Mouse (Mus musculus): ENCODE data around the gene Btg1-ps2. TPM values are rescaled to one million over a fixed set of nuclear protein-coding genes. Genes with fewer than 3 reads are reported as not detected.
A peak's percentile ranks its signal among the peaks of the same experiment; 100 is the strongest.
"Not testable (repeated sequence)": the region's sequence is repeated elsewhere in the genome, so short reads cannot be mapped to it uniquely, and the experiment has no call there.

Gene Btg1-ps2
- polyA plus RNA-seq (2021) = not detected

DNA sequence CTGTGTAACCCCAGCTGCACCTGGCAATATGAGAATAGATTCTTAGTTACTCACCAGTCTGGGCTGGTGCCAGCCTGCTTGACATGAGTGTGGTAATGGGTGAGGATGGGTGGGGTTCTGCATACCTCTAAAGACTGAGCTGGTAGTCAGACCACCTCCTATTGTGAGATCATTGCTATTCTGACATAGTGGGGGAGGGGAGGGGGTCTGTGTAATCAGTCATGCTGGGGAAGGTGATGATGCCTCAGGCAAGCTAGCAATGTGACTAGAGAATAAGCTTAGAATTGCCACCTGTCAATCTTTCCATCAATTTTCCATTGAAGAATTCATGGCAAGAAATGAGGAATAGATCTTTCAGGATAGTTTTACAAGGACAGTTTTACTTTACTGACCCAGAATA lies at the start of gene Btg1-ps2:
Btg1-ps2 (minus strand) TSS at position 101 of the 400 bp plus-strand sequence.
- POLR2A ChIA-PET; DNase-seq (ENCODE audit: low read depth, low spot score); in situ Hi-C loops (cut with MboI; ENCODE audit: low pct_unique_long_range_greater_than_20kb); ATAC-seq; CTCF ChIA-PET; H3K27me3 ChIP-seq: not testable (repeated sequence)

DNA sequence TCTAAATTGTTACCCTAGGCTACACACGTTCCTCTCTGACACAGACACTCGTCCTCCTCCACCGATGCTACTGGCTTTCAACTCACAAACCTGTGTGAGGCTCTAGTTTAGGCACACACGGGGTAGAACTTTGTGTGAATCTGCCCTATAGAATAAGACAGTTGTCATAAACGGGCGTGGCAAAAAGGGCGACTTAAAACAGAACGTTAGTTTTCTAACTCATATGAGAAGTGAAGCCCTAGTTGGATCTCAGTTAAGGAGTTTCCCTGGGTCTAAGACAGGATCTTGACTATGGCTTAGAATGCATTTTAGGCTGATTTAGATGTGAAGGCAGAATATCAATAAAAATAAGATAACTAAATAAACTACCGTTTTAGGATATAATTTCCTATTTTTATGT lies 42.1 kb upstream of the Btg1-ps2 start, which contains the start of gene Rhox11:
Rhox11 (minus strand) TSS at position 101 of the 400 bp plus-strand sequence.
- ATAC-seq (no peak), DNase-seq (ENCODE audit: low read depth, low spot score) (no peak)
- ChIA-PET CTCF (no interaction called here), POLR2A (no interaction called here)
- in situ Hi-C loops (cut with MboI; ENCODE audit: low pct_unique_long_range_greater_than_20kb) = no loop called here
- peaks cover 53% of the 10 kb centered on the region for H3K27me3 ChIP-seq
- TF ChIP-seq CTCF (IDR thresholded peaks at IDR 0.05) = no peak

DNA sequence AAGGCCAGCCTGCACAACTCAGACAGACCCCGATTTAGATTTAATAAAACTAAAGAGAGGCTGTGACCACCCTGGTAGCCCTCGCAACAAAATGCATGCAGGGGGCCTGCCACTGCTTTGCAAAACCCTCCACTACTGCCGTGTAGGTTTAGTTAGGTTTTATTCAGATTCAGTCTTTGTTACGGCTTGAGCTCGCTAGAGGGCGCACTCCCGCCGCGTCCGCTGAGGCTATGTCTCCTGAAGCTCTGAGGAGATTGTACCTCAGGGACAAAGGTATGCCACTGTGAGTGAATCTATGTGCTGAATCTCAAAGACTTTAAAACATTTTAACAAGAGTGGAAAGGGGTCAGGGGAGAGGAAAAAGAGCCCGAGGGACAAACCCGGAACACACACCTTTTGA lies 41.3 kb upstream of the Btg1-ps2 start:
- peak; percentile 65 for ATAC-seq
- DNase-seq (ENCODE audit: low read depth, low spot score) = no peak
- TF ChIP-seq CTCF (IDR thresholded peaks at IDR 0.05) = peak; percentile 81
- ChIA-PET CTCF (interaction anchor here (1.7 kb wide), 1 partner anchor 16 kb away, joined by 3 read pairs; no protein-coding TSS in a partner anchor), POLR2A (no interaction called here)
- peaks cover 54% of the 10 kb centered on the region for H3K27me3 ChIP-seq
- in situ Hi-C loops (cut with MboI; ENCODE audit: low pct_unique_long_range_greater_than_20kb) = no loop called here

DNA sequence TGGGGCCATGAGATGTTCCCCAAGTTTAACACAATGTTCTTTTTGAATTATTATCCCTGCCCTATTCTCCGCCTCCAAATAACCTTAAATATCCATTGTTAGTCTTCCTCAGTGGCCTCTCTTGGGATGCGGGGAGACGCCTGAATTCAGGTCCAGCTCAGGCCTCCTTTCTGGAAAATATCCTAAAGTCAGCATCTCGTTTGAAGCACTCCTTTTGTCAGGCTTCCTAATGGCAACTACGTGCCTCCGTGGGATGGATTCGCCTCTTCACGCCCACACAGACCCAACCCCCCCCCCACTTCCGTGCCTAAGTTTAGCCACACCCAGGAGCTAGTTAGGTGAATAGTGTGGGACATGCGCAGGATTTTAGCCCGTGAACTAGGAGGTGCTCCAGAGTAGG lies 23.3 kb upstream of the Btg1-ps2 start, which contains the start of gene Rhox10:
Rhox10 (plus strand) TSS at position 301 of the 400 bp plus-strand sequence.
- no peak for DNase-seq (ENCODE audit: low read depth, low spot score)
- no peak for ATAC-seq
- in situ Hi-C loops (cut with MboI; ENCODE audit: low pct_unique_long_range_greater_than_20kb) = no loop called here
- CTCF ChIA-PET = no interaction called here
- POLR2A ChIA-PET = no interaction called here
- TF ChIP-seq CTCF (IDR thresholded peaks at IDR 0.05) = no peak
- H3K27me3 ChIP-seq = peaks cover 9% of the 10 kb centered on the region

DNA sequence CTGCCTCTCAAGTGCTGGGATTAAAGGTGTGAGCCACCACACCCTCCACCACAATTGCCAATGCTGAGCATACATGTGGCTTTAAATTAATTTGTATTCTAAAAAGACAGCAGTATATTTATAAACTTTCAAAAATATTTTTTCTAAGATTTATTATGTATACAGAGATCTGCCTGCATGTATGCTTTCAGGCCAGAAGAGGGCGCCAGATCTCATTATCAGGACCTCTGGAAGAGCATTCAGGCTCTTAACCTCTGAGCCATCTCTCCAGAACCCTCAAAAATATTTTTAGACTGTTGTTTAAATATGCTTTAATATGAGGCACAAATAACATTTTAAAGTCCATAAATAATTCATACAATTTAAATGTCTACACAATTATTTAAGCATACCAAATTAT lies 18.6 kb upstream of the Btg1-ps2 start:
- TF ChIP-seq CTCF (IDR thresholded peaks at IDR 0.05) = peak; percentile 82
- no peak for DNase-seq (ENCODE audit: low read depth, low spot score)
- ChIA-PET CTCF (no interaction called here), POLR2A (no interaction called here)
- in situ Hi-C loops (cut with MboI; ENCODE audit: low pct_unique_long_range_greater_than_20kb) = no loop called here
- no peak for ATAC-seq
- peaks cover 21% of the 10 kb centered on the region for H3K27me3 ChIP-seq

DNA sequence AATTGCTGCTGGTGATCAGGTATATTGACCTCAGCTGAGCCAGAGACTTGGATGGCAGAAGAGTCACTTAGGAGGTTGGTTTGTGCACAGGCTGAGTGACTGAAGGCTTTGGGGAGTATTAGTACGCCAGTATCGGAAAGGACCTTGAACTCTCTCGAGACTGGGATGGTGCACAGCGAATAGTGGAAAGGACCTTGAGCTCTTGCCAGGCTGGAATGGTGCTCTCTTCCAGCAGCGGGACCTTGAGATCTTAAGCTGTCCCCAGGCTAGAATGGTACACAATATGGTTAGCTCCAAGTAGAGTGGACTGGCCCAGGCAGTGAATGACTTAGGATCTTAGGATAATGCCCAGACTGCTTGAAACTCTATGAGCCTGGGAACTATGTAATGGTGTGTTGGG lies 3.2 kb downstream of the Btg1-ps2 start:
- DNase-seq (ENCODE audit: low read depth, low spot score) (no peak), ATAC-seq (no peak)
- in situ Hi-C loops (cut with MboI; ENCODE audit: low pct_unique_long_range_greater_than_20kb) = no loop called here
- CTCF ChIA-PET = no interaction called here
- no peak for TF ChIP-seq CTCF (IDR thresholded peaks at IDR 0.05)
- POLR2A ChIA-PET = no interaction called here
- H3K27me3 ChIP-seq = no peaks in the 10 kb centered on the region

DNA sequence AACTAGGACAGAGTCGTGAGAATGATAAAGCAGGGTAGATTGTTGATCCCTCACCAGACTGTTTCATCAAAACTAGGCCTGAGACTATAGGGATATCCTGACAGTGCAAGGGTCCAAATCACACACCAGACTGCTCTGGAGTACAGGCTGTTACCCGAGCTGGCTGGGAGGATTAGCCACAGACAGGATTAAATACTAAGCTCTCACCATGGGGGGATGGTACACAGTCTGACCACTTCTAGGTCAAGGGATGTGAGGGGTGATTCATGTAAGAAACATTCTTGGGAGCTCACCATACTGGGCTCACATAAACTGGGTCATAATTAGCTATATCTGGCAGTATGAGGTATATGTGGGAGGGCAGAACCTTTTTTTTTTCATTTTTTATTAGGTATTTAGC lies 9.1 kb downstream of the Btg1-ps2 start:
- DNase-seq (ENCODE audit: low read depth, low spot score) = no peak
- in situ Hi-C loops (cut with MboI; ENCODE audit: low pct_unique_long_range_greater_than_20kb) = no loop called here
- no peak for ATAC-seq
- no peaks in the 10 kb centered on the region for H3K27me3 ChIP-seq
- POLR2A ChIA-PET = no interaction called here
- CTCF ChIA-PET = no interaction called here
- no peak for TF ChIP-seq CTCF (IDR thresholded peaks at IDR 0.05)

DNA sequence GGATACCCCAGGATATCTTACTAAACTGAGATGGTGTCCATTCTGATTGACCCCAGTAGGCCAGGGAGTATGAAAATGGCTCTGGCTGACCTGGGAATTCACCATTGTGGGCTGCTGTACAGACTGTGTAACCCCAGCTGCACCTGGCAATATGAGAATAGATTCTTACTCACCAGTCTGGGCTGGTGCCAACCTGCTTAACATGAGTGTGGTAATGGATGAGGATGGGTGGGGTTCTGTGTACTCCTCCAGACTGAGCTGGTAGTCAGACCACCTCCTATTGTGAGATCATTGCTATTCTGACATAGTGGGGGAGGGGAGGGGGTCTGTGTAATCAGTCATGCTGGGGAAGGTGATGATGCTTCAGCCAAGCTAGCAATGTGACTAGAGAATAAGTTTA lies 24.3 kb downstream of the Btg1-ps2 start, which contains the start of gene Btg1-ps1:
Btg1-ps1 (minus strand) TSS at position 219 of the 400 bp plus-strand sequence.
- in situ Hi-C loops (cut with MboI; ENCODE audit: low pct_unique_long_range_greater_than_20kb); H3K27me3 ChIP-seq; CTCF ChIA-PET; POLR2A ChIA-PET; DNase-seq (ENCODE audit: low read depth, low spot score); ATAC-seq: not testable (repeated sequence)

DNA sequence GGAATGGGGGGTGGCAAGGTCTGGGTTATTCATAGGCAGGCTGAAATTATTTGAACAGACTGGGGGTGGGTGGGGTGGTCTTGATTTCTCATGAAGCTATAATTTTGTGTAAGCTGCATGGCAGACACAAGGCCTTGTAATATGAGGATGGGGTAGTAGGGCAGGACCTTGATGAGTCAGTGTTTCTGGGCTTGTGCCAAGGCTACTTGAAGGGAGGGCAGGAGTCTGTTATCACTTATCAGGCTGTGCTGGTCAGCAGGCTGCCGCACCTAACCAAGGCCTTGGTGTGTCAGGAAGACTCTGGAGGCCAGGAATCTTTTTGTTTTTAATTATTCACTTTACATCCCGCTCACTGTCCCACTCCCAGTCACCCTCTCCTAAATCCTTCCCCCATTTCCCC lies 34.2 kb downstream of the Btg1-ps2 start:
- DNase-seq (ENCODE audit: low read depth, low spot score) = no peak
- POLR2A ChIA-PET = no interaction called here
- no peak for TF ChIP-seq CTCF (IDR thresholded peaks at IDR 0.05)
- in situ Hi-C loops (cut with MboI; ENCODE audit: low pct_unique_long_range_greater_than_20kb) = no loop called here
- no peaks in the 10 kb centered on the region for H3K27me3 ChIP-seq
- CTCF ChIA-PET = no interaction called here
- no peak for ATAC-seq

Other genes with a start within 250 kb of the Btg1-ps2 start
- 1.9 TPM for gene Rhox5, start 238.3 kb downstream of the Btg1-ps2 start, polyA plus RNA-seq (2021)
- not detected for gene Rhox6, start 216.2 kb downstream of the Btg1-ps2 start, polyA plus RNA-seq (2021)
- not detected for gene Rhox7a, start 211.4 kb downstream of the Btg1-ps2 start, polyA plus RNA-seq (2021)
- not detected for gene Rhox8, start 164.2 kb downstream of the Btg1-ps2 start, polyA plus RNA-seq (2021)
- gene Rhox7b, start 145.9 kb downstream of the Btg1-ps2 start, polyA plus RNA-seq (2021) = not detected
- not detected for gene Rhox9, start 141.3 kb downstream of the Btg1-ps2 start, polyA plus RNA-seq (2021)
- not detected for gene Btg1-ps1, start 24.3 kb downstream of the Btg1-ps2 start, polyA plus RNA-seq (2021)
- gene Rhox10, start 23.4 kb upstream of the Btg1-ps2 start, polyA plus RNA-seq (2021) = not detected
- not detected for gene Rhox11, start 42.0 kb upstream of the Btg1-ps2 start, polyA plus RNA-seq (2021)
- gene Rhox12, start 67.8 kb upstream of the Btg1-ps2 start, polyA plus RNA-seq (2021) = not detected
- not detected for gene Rhox13, start 78.1 kb upstream of the Btg1-ps2 start, polyA plus RNA-seq (2021)
- 24.9 TPM for gene Zbtb33, start 146.7 kb upstream of the Btg1-ps2 start, polyA plus RNA-seq (2021)
- 0.01 TPM for gene Tmem255a, start 209.3 kb upstream of the Btg1-ps2 start, polyA plus RNA-seq (2021)